ENCODE assay signal across 7 mouse cellular contexts in genomic region chr2:163471710-163472465, GRCm38 (mm10). TPM values are rescaled to one million over a fixed set of nuclear protein-coding genes. Genes with fewer than 3 reads are reported as not detected.
DNase-seq lines count a peak whose midpoint lies in the region; ATAC-seq and TF ChIP-seq lines count a peak whose summit lies in the region.

No protein-coding gene starts in this region.

- H3K4me1 ChIP-seq in ES-Bruce4 (ENCODE audit: control insufficient read depth, insufficient read depth, low read length) = no peaks in the 10 kb centered on the region
- H3K4me1 ChIP-seq in forebrain, embryonic 10.5 days = peaks cover 16% of the 10 kb centered on the region
- peaks cover 7% of the 10 kb centered on the region for H3K4me1 ChIP-seq in intestine, embryonic 15.5 days (replicated peaks)
- peaks cover 8% of the 10 kb centered on the region for H3K4me1 ChIP-seq in lung, embryonic 15.5 days
- 0 out of 2 replicates have a peak, but pooled peaks cover 3% of the 10 kb centered on the region for H3K4me1 ChIP-seq in stomach, postnatal 0 days (replicated peaks; ENCODE audit: control insufficient read depth, insufficient read depth)

- H3K9ac ChIP-seq in ES-Bruce4 (ENCODE audit: low read depth, poor library complexity, severe bottlenecking) = peak overlapping the region; percentile 60
- peak overlapping the region; percentile 88 for H3K9ac ChIP-seq in intestine, embryonic 15.5 days
- H3K9ac ChIP-seq in lung, embryonic 15.5 days = peak overlapping the region; percentile 72
- H3K9ac ChIP-seq in stomach, postnatal 0 days (ENCODE audit: low read length) = peak overlapping the region; percentile 83

- peak overlapping the region; percentile 66 for H3K4me3 ChIP-seq in ES-Bruce4 (ENCODE audit: low read depth, low read length)
- peak overlapping the region; percentile 85 for H3K4me3 ChIP-seq in forebrain, embryonic 10.5 days
- H3K4me3 ChIP-seq in intestine, embryonic 15.5 days (replicated peaks) = peak overlapping the region; percentile 94
- H3K4me3 ChIP-seq in lung, embryonic 15.5 days = peak overlapping the region; percentile 86
- peak overlapping the region; percentile 73 for H3K4me3 ChIP-seq in stomach, postnatal 0 days (ENCODE audit: low read depth, low read length)

- H3K4me2 ChIP-seq in intestine, embryonic 15.5 days (replicated peaks) = peak overlapping the region; percentile 81
- peak overlapping the region; percentile 86 for H3K4me2 ChIP-seq in lung, embryonic 15.5 days
- peak overlapping the region; percentile 88 for H3K4me2 ChIP-seq in stomach, postnatal 0 days (replicated peaks; ENCODE audit: low read depth)

- ATAC-seq in intestine, embryonic 15.5 days = peak; percentile 86
- ATAC-seq in lung, embryonic 15.5 days (ENCODE audit: borderline replicate concordance, extremely low read depth, low FRiP score, low TSS enrichment) = no peak; the same call in 1 of the 2 replicates
- peak; percentile 77 for ATAC-seq in stomach, postnatal 0 days (ENCODE audit: low FRiP score, low TSS enrichment)

- H3K27ac ChIP-seq in ES-Bruce4 (ENCODE audit: insufficient read depth, low read length) = no peak overlapping the region
- H3K27ac ChIP-seq in forebrain, embryonic 10.5 days = peak overlapping the region; percentile 89
- H3K27ac ChIP-seq in intestine, embryonic 15.5 days = peak overlapping the region; percentile 66
- peak overlapping the region; percentile 66; the same call in 1 of the 2 replicates for H3K27ac ChIP-seq in lung, embryonic 15.5 days
- peak overlapping the region; percentile 76 for H3K27ac ChIP-seq in stomach, postnatal 0 days (replicated peaks)

- H3K27me3 ChIP-seq in ES-Bruce4 (ENCODE audit: control insufficient read depth, insufficient read depth, low read length, poor library complexity, severe bottlenecking) = no peaks in the 10 kb centered on the region
- no peaks in the 10 kb centered on the region for H3K27me3 ChIP-seq in forebrain, embryonic 10.5 days (ENCODE audit: poor library complexity, severe bottlenecking)
- H3K27me3 ChIP-seq in intestine, embryonic 15.5 days (replicated peaks) = no peaks in the 10 kb centered on the region
- H3K27me3 ChIP-seq in lung, embryonic 15.5 days = no peaks in the 10 kb centered on the region
- H3K27me3 ChIP-seq in stomach, postnatal 0 days (ENCODE audit: control insufficient read depth, insufficient read depth, low read length) = no peaks in the 10 kb centered on the region

- no peak for TF ChIP-seq POLR2A in ES-Bruce4 (IDR thresholded peaks at IDR 0.05; ENCODE audit: insufficient read depth, low read length)

- peak; percentile 24 for DNase-seq in 416B (ENCODE audit: low read depth)
- DNase-seq in forebrain, embryonic 10.5 days (ENCODE audit: extremely low spot score, low spot score) = no peak
- no peak for DNase-seq in stomach, postnatal 0 days (ENCODE audit: low spot score)
- no peak for DNase-seq in frontal cortex, postnatal 36 days (ENCODE audit: low spot score in 2 of 2)

- no peaks in the 10 kb centered on the region; the same call in 1 of the 2 replicates for H3K36me3 ChIP-seq in ES-Bruce4 (ENCODE audit: control insufficient read depth, insufficient read depth, low read length, poor library complexity, severe bottlenecking)
- H3K36me3 ChIP-seq in forebrain, embryonic 10.5 days (replicated peaks) = peaks cover 23% of the 10 kb centered on the region
- peaks cover 13% of the 10 kb centered on the region for H3K36me3 ChIP-seq in intestine, embryonic 15.5 days
- H3K36me3 ChIP-seq in lung, embryonic 15.5 days = peaks cover 8% of the 10 kb centered on the region; the same call in 1 of the 2 replicates
- H3K36me3 ChIP-seq in stomach, postnatal 0 days (ENCODE audit: control insufficient read depth, insufficient read depth, low read length) = no peaks in the 10 kb centered on the region; the same call in 1 of the 2 replicates

- H3K9me3 ChIP-seq in ES-Bruce4 (replicated peaks; ENCODE audit: control insufficient read depth, insufficient read depth, low read length, poor library complexity, severe bottlenecking) = no peaks in the 10 kb centered on the region
- H3K9me3 ChIP-seq in forebrain, embryonic 10.5 days = no peaks in the 10 kb centered on the region
- H3K9me3 ChIP-seq in intestine, embryonic 15.5 days = no peaks in the 10 kb centered on the region
- H3K9me3 ChIP-seq in lung, embryonic 15.5 days = no peaks in the 10 kb centered on the region
- no peaks in the 10 kb centered on the region for H3K9me3 ChIP-seq in stomach, postnatal 0 days (ENCODE audit: control insufficient read depth, low read length)

- WGBS in forebrain, embryonic 10.5 days = 5% methylated on average over 36 of the region's 36 CpGs
- 4% methylated on average over 36 of the region's 36 CpGs for WGBS in intestine, embryonic 15.5 days
- 3% methylated on average over 36 of the region's 36 CpGs for WGBS in lung, embryonic 15.5 days
- WGBS in stomach, postnatal 0 days = 2% methylated on average over 36 of the region's 36 CpGs

- TF ChIP-seq EP300 in ES-Bruce4 (IDR thresholded peaks at IDR 0.05; ENCODE audit: insufficient read depth, low read depth, low read length) = no peak
- TF ChIP-seq EP300 in stomach, postnatal 0 days (optimal IDR thresholded peaks at IDR 0.05) = no peak

- TF ChIP-seq CTCF in ES-Bruce4 (IDR thresholded peaks at IDR 0.05; ENCODE audit: low read depth, low read length) = no peak
- TF ChIP-seq CTCF in stomach, postnatal 0 days (IDR thresholded peaks at IDR 0.05; ENCODE audit: low read depth) = no peak

RNA-seq across cellular contexts. Expression of gene Fitm2, which starts 0.5 kb away (rescaled TPM):
- polyA plus RNA-seq in ES-Bruce4 (2011; ENCODE audit: insufficient read depth, insufficient read length, low read depth, missing spikeins) = 4.4 and 4.9 TPM in 2 replicates
- polyA plus RNA-seq in forebrain, embryonic 10.5 days (2016; fragmentation: Nextera tagmentation; extraction: Ambion mirVana) = 10.9 and 11.1 TPM in 2 replicates
- 10.4 and 10.8 TPM in 2 replicates for polyA plus RNA-seq in intestine, embryonic 15.5 days (2015; fragmentation: Nextera tagmentation; extraction: Ambion mirVana)
- 9.7 and 10.1 TPM in 2 replicates for polyA plus RNA-seq in lung, embryonic 15.5 days (2015; fragmentation: Nextera tagmentation; extraction: Ambion mirVana)
- polyA plus RNA-seq in stomach, postnatal 0 days (2015; fragmentation: Nextera tagmentation; extraction: Ambion mirVana) = 11.2 TPM in 2 replicates

RNA-seq across cellular contexts. Expression of gene R3hdml, which starts 20.2 kb away (rescaled TPM):
- not detected in 2 replicates for polyA plus RNA-seq in ES-Bruce4 (2011; ENCODE audit: insufficient read depth, insufficient read length, low read depth, missing spikeins)
- not detected in 2 replicates for polyA plus RNA-seq in forebrain, embryonic 10.5 days (2016; fragmentation: Nextera tagmentation; extraction: Ambion mirVana)
- polyA plus RNA-seq in intestine, embryonic 15.5 days (2015; fragmentation: Nextera tagmentation; extraction: Ambion mirVana) = 0.35 and 0.39 TPM in 2 replicates
- 0.14 TPM in 1 of 2 replicates, not detected in the other for polyA plus RNA-seq in lung, embryonic 15.5 days (2015; fragmentation: Nextera tagmentation; extraction: Ambion mirVana)
- 0.23 and 0.40 TPM in 2 replicates for polyA plus RNA-seq in stomach, postnatal 0 days (2015; fragmentation: Nextera tagmentation; extraction: Ambion mirVana)

RNA-seq across cellular contexts. Expression of gene Gdap1l1, which starts 33.6 kb away (rescaled TPM):
- polyA plus RNA-seq in ES-Bruce4 (2011; ENCODE audit: insufficient read depth, insufficient read length, low read depth, missing spikeins) = 2.4 and 2.7 TPM in 2 replicates
- 10.0 and 11.8 TPM in 2 replicates for polyA plus RNA-seq in forebrain, embryonic 10.5 days (2016; fragmentation: Nextera tagmentation; extraction: Ambion mirVana)
- 5.9 and 6.1 TPM in 2 replicates for polyA plus RNA-seq in intestine, embryonic 15.5 days (2015; fragmentation: Nextera tagmentation; extraction: Ambion mirVana)
- 0.62 and 1.3 TPM in 2 replicates for polyA plus RNA-seq in lung, embryonic 15.5 days (2015; fragmentation: Nextera tagmentation; extraction: Ambion mirVana)
- 1.9 and 2.7 TPM in 2 replicates for polyA plus RNA-seq in stomach, postnatal 0 days (2015; fragmentation: Nextera tagmentation; extraction: Ambion mirVana)

RNA-seq across cellular contexts. Expression of gene Hnf4a, which starts 34.7 kb away (rescaled TPM):
- polyA plus RNA-seq in ES-Bruce4 (2011; ENCODE audit: insufficient read depth, insufficient read length, low read depth, missing spikeins) = not detected in 2 replicates
- not detected in 2 replicates for polyA plus RNA-seq in forebrain, embryonic 10.5 days (2016; fragmentation: Nextera tagmentation; extraction: Ambion mirVana)
- polyA plus RNA-seq in intestine, embryonic 15.5 days (2015; fragmentation: Nextera tagmentation; extraction: Ambion mirVana) = 85.1 and 85.9 TPM in 2 replicates
- 0.07 and 0.09 TPM in 2 replicates for polyA plus RNA-seq in lung, embryonic 15.5 days (2015; fragmentation: Nextera tagmentation; extraction: Ambion mirVana)
- 24.2 and 27.7 TPM in 2 replicates for polyA plus RNA-seq in stomach, postnatal 0 days (2015; fragmentation: Nextera tagmentation; extraction: Ambion mirVana)

RNA-seq across cellular contexts. Expression of gene Oser1, which starts 47.4 kb away (rescaled TPM):
- 48.3 and 50.6 TPM in 2 replicates for polyA plus RNA-seq in ES-Bruce4 (2011; ENCODE audit: insufficient read depth, insufficient read length, low read depth, missing spikeins)
- polyA plus RNA-seq in forebrain, embryonic 10.5 days (2016; fragmentation: Nextera tagmentation; extraction: Ambion mirVana) = 86.8 and 95.5 TPM in 2 replicates
- polyA plus RNA-seq in intestine, embryonic 15.5 days (2015; fragmentation: Nextera tagmentation; extraction: Ambion mirVana) = 83.2 and 87.4 TPM in 2 replicates
- polyA plus RNA-seq in lung, embryonic 15.5 days (2015; fragmentation: Nextera tagmentation; extraction: Ambion mirVana) = 90.1 and 94.5 TPM in 2 replicates
- 79.8 and 81.4 TPM in 2 replicates for polyA plus RNA-seq in stomach, postnatal 0 days (2015; fragmentation: Nextera tagmentation; extraction: Ambion mirVana)
